ENCODE assay signal across 8 mouse cellular contexts in genomic region chr7:127233368-127233749, GRCm38 (mm10). TPM values are rescaled to one million over a fixed set of nuclear protein-coding genes. Genes with fewer than 3 reads are reported as not detected.
A peak's percentile ranks its signal among the peaks of the same experiment; 100 is the strongest.
DNase-seq lines count a peak whose midpoint lies in the region; ATAC-seq lines count a peak whose summit lies in the region.

No protein-coding gene starts in this region.

- peak overlapping the region; percentile 99 for H3K9ac ChIP-seq in intestine, embryonic 15.5 days
- H3K9ac ChIP-seq in neural tube, embryonic 13.5 days = peak overlapping the region; percentile 98

- peak; percentile 87 for DNase-seq in heart, embryonic 10.5 days (ENCODE audit: low spot score)
- DNase-seq in heart, postnatal 10 days = no peak
- DNase-seq in 416B (ENCODE audit: low read depth) = peak; percentile 49
- DNase-seq in embryo, embryonic 11 days = peak; percentile 66
- DNase-seq in spleen, adult 12 weeks (ENCODE audit: low spot score) = no peak
- DNase-seq in layer of hippocampus, postnatal 14 days (ENCODE audit: low spot score in 2 of 2) = no peak

- ATAC-seq in intestine, embryonic 15.5 days = peak; percentile 34
- ATAC-seq in neural tube, embryonic 13.5 days (ENCODE audit: low read depth) = peak; percentile 48

- no peaks in the 10 kb centered on the region for H3K9me3 ChIP-seq in heart, embryonic 10.5 days
- no peaks in the 10 kb centered on the region for H3K9me3 ChIP-seq in intestine, embryonic 15.5 days
- no peaks in the 10 kb centered on the region for H3K9me3 ChIP-seq in neural tube, embryonic 13.5 days

- H3K27me3 ChIP-seq in heart, embryonic 10.5 days (ENCODE audit: insufficient read depth, poor library complexity, severe bottlenecking) = no peaks in the 10 kb centered on the region
- no peaks in the 10 kb centered on the region for H3K27me3 ChIP-seq in intestine, embryonic 15.5 days (replicated peaks)
- no peaks in the 10 kb centered on the region for H3K27me3 ChIP-seq in neural tube, embryonic 13.5 days

- intact Hi-C loops in heart, postnatal 10 days (cut with DNase I) = no loop called here

- peak overlapping the region; percentile 98 for H3K27ac ChIP-seq in heart, embryonic 10.5 days
- H3K27ac ChIP-seq in intestine, embryonic 15.5 days = peak overlapping the region; percentile 99
- H3K27ac ChIP-seq in neural tube, embryonic 13.5 days (replicated peaks) = peak overlapping the region; percentile 99

- peaks cover 31% of the 10 kb centered on the region for H3K4me1 ChIP-seq in heart, embryonic 10.5 days
- peaks cover 18% of the 10 kb centered on the region for H3K4me1 ChIP-seq in intestine, embryonic 15.5 days (replicated peaks)
- peaks cover 54% of the 10 kb centered on the region for H3K4me1 ChIP-seq in neural tube, embryonic 13.5 days (replicated peaks)

- peak overlapping the region; percentile 56 for H3K4me2 ChIP-seq in intestine, embryonic 15.5 days (replicated peaks)
- H3K4me2 ChIP-seq in neural tube, embryonic 13.5 days = peak overlapping the region; percentile 89

- peaks cover 65% of the 10 kb centered on the region for H3K36me3 ChIP-seq in heart, embryonic 10.5 days
- H3K36me3 ChIP-seq in intestine, embryonic 15.5 days = peaks cover 23% of the 10 kb centered on the region
- peaks cover 51% of the 10 kb centered on the region for H3K36me3 ChIP-seq in neural tube, embryonic 13.5 days

- peak overlapping the region; percentile 94 for H3K4me3 ChIP-seq in heart, embryonic 10.5 days
- peak overlapping the region; percentile 98 for H3K4me3 ChIP-seq in intestine, embryonic 15.5 days (replicated peaks)
- H3K4me3 ChIP-seq in neural tube, embryonic 13.5 days = peak overlapping the region; percentile 64

- under 1% methylated on average over 27 of the region's 27 CpGs for WGBS in heart, embryonic 10.5 days
- WGBS in intestine, embryonic 15.5 days = 0% methylated on average over 27 of the region's 27 CpGs
- 0% methylated on average over 27 of the region's 27 CpGs for WGBS in neural tube, embryonic 13.5 days

RNA-seq across cellular contexts. Expression of gene Sept1, which starts 0.4 kb away (rescaled TPM):
- polyA plus RNA-seq in heart, embryonic 10.5 days (2016; fragmentation: Nextera tagmentation; extraction: Ambion mirVana) = 21.2 and 25.4 TPM in 2 replicates
- 10 to 100 TPM; 11.5 to 15.5 TPM for total RNA-seq in heart, postnatal 10 days (2021)
- 13.8 and 16.0 TPM in 2 replicates for polyA plus RNA-seq in intestine, embryonic 15.5 days (2015; fragmentation: Nextera tagmentation; extraction: Ambion mirVana)
- polyA plus RNA-seq in neural tube, embryonic 13.5 days (2015; fragmentation: Nextera tagmentation; extraction: Ambion mirVana) = 16.2 and 23.7 TPM in 2 replicates
- 1 to 10 TPM; 6.9 to 8.6 TPM for total RNA-seq in layer of hippocampus, postnatal 14 days (2021)

RNA-seq across cellular contexts. Expression of gene Zfp553, which starts 0.5 kb away (rescaled TPM):
- polyA plus RNA-seq in heart, embryonic 10.5 days (2016; fragmentation: Nextera tagmentation; extraction: Ambion mirVana) = 30.5 and 42.9 TPM in 2 replicates
- 1 to 10 TPM; 6.8 to 8.8 TPM for total RNA-seq in heart, postnatal 10 days (2021)
- polyA plus RNA-seq in intestine, embryonic 15.5 days (2015; fragmentation: Nextera tagmentation; extraction: Ambion mirVana) = 24.7 and 27.5 TPM in 2 replicates
- 54.7 and 58.0 TPM in 2 replicates for polyA plus RNA-seq in neural tube, embryonic 13.5 days (2015; fragmentation: Nextera tagmentation; extraction: Ambion mirVana)
- total RNA-seq in layer of hippocampus, postnatal 14 days (2021) = 10 to 100 TPM; 17.8 to 18.1 TPM

RNA-seq across cellular contexts. Expression of gene Zfp771, which starts 10.7 kb away (rescaled TPM):
- 41.3 and 44.6 TPM in 2 replicates for polyA plus RNA-seq in heart, embryonic 10.5 days (2016; fragmentation: Nextera tagmentation; extraction: Ambion mirVana)
- 10 to 100 TPM; 14.3 to 15.9 TPM for total RNA-seq in heart, postnatal 10 days (2021)
- 41.0 and 44.5 TPM in 2 replicates for polyA plus RNA-seq in intestine, embryonic 15.5 days (2015; fragmentation: Nextera tagmentation; extraction: Ambion mirVana)
- 55.0 and 62.4 TPM in 2 replicates for polyA plus RNA-seq in neural tube, embryonic 13.5 days (2015; fragmentation: Nextera tagmentation; extraction: Ambion mirVana)
- 10 to 100 TPM; 55.5 to 57.2 TPM for total RNA-seq in layer of hippocampus, postnatal 14 days (2021)

RNA-seq across cellular contexts. Expression of gene Mylpf, which starts 24.7 kb away (rescaled TPM):
- 40.4 and 51.1 TPM in 2 replicates for polyA plus RNA-seq in heart, embryonic 10.5 days (2016; fragmentation: Nextera tagmentation; extraction: Ambion mirVana)
- 1 to 10 TPM; 1.7 to 2.5 TPM for total RNA-seq in heart, postnatal 10 days (2021)
- polyA plus RNA-seq in intestine, embryonic 15.5 days (2015; fragmentation: Nextera tagmentation; extraction: Ambion mirVana) = 15.4 and 21.1 TPM in 2 replicates
- polyA plus RNA-seq in neural tube, embryonic 13.5 days (2015; fragmentation: Nextera tagmentation; extraction: Ambion mirVana) = 27.7 and 63.1 TPM in 2 replicates
- 1 to 10 TPM; 1.0 to 1.5 TPM for total RNA-seq in layer of hippocampus, postnatal 14 days (2021)

RNA-seq across cellular contexts. Expression of gene Tbc1d10b, which starts 25.1 kb away (rescaled TPM):
- 26.4 and 28.3 TPM in 2 replicates for polyA plus RNA-seq in heart, embryonic 10.5 days (2016; fragmentation: Nextera tagmentation; extraction: Ambion mirVana)
- 10 to 100 TPM; 35.3 to 37.2 TPM for total RNA-seq in heart, postnatal 10 days (2021)
- polyA plus RNA-seq in intestine, embryonic 15.5 days (2015; fragmentation: Nextera tagmentation; extraction: Ambion mirVana) = 23.2 and 23.6 TPM in 2 replicates
- 32.3 and 32.9 TPM in 2 replicates for polyA plus RNA-seq in neural tube, embryonic 13.5 days (2015; fragmentation: Nextera tagmentation; extraction: Ambion mirVana)
- 10 to 100 TPM; 93.6 to 97.3 TPM for total RNA-seq in layer of hippocampus, postnatal 14 days (2021)

Comparison
In these comparisons a context has a peak if more than half of its experiments do, and no peak if none do; other contexts are left out.
1. DNase-seq: peak in heart, embryonic 10.5 days (single experiment), 416B (single experiment) and embryo, embryonic 11 days (single experiment); none in heart, postnatal 10 days (0 of 2), spleen, adult 12 weeks (single experiment) and layer of hippocampus, postnatal 14 days (0 of 2).
2. Peak in every context shown above with its lines, with median percentiles within 50 percentile points of each other: H3K27ac ChIP-seq and H3K4me3 ChIP-seq.